ENCODE assay signal across 8 mouse cellular contexts in genomic region chr13:13415120-13416006, GRCm38 (mm10). TPM values are rescaled to one million over a fixed set of nuclear protein-coding genes. Genes with fewer than 3 reads are reported as not detected.
DNase-seq lines count a peak whose midpoint lies in the region; ATAC-seq and TF ChIP-seq lines count a peak whose summit lies in the region.
"Not testable (repeated sequence)": the region's sequence is repeated elsewhere in the genome, so short reads cannot be mapped to it uniquely, and the experiment has no call there.

No protein-coding gene starts in this region.

- TF ChIP-seq CTCF in CH12.LX (conservative IDR thresholded peaks at IDR 0.05 in 1 of 2, IDR thresholded peaks at IDR 0.05 in 1 of 2; ENCODE audit: low read depth in 2 of 2, low read length in 2 of 2) = peak in 1 of 2 experiments; percentile 64; a peak in 2 of 4 replicates
- peak; percentile 68 for TF ChIP-seq CTCF in kidney, postnatal 0 days (IDR thresholded peaks at IDR 0.05; ENCODE audit: low read depth)
- peak; percentile 20; the same call in 1 of the 2 replicates for TF ChIP-seq CTCF in small intestine, adult 2 months (IDR thresholded peaks at IDR 0.05; ENCODE audit: extremely low read depth, insufficient read length, insufficient replicate concordance, low read depth, low read length)

- not testable (repeated sequence) for H3K36me3 ChIP-seq in CH12.LX (replicated peaks in 1 of 2; ENCODE audit: control insufficient read depth in 1 of 2, insufficient read depth in 1 of 2, low read length in 1 of 2); forebrain, embryonic 10.5 days (replicated peaks); kidney, postnatal 0 days (ENCODE audit: insufficient read depth, low read length); limb, embryonic 13.5 days; midbrain, embryonic 11.5 days (ENCODE audit: control insufficient read depth, insufficient read depth, low read length); small intestine, adult 2 months (ENCODE audit: control insufficient read depth, insufficient read depth, low read length)

- H3K9me3 ChIP-seq in CH12.LX (replicated peaks; ENCODE audit: low read length); forebrain, embryonic 10.5 days; kidney, postnatal 0 days (replicated peaks; ENCODE audit: low read length); limb, embryonic 13.5 days; midbrain, embryonic 11.5 days (ENCODE audit: control insufficient read depth, low read length): not testable (repeated sequence)

- H3K4me1 ChIP-seq in CH12.LX (ENCODE audit: control insufficient read depth in 1 of 2, insufficient read depth in 2 of 2); forebrain, embryonic 10.5 days; kidney, postnatal 0 days (replicated peaks; ENCODE audit: insufficient read depth, low read length); limb, embryonic 13.5 days; midbrain, embryonic 11.5 days (ENCODE audit: control insufficient read depth, insufficient read depth, low read length); small intestine, adult 2 months (ENCODE audit: control insufficient read depth, insufficient read depth, insufficient read length, low read length): not testable (repeated sequence)

- not testable (repeated sequence) for TF ChIP-seq POLR2A in CH12.LX (IDR thresholded peaks at IDR 0.05; ENCODE audit: low read depth, low read length); small intestine, adult 2 months (IDR thresholded peaks at IDR 0.05; ENCODE audit: low read depth, low read length)

- in situ Hi-C loops in CH12.LX (cut with MboI; ENCODE audit: low pct_ligation_motif_present, low pct_unique_long_range_greater_than_20kb, low sequenced_read_pairs) = loop anchor here (25.0 kb wide), 1 partner anchor 178 kb away; no protein-coding TSS in a partner anchor

- H3K4me2 ChIP-seq in CH12.LX (ENCODE audit: insufficient read depth, low read depth, poor library complexity, severe bottlenecking); midbrain, embryonic 11.5 days: not testable (repeated sequence)
- peak overlapping the region; percentile 23; the same call in 1 of the 2 replicates for H3K4me2 ChIP-seq in kidney, postnatal 0 days (ENCODE audit: low read length)
- H3K4me2 ChIP-seq in limb, embryonic 13.5 days (replicated peaks) = peak overlapping the region; percentile 37

- H3K27ac ChIP-seq in CH12.LX (ENCODE audit: insufficient read depth, low read depth); forebrain, embryonic 10.5 days; kidney, postnatal 0 days; limb, embryonic 13.5 days; midbrain, embryonic 11.5 days (ENCODE audit: low read depth, low read length); small intestine, adult 2 months (ENCODE audit: insufficient read depth, low read depth, low read length): not testable (repeated sequence)

- TF ChIP-seq RAD21 in CH12.LX (IDR thresholded peaks at IDR 0.05; ENCODE audit: low read depth, low read length) = peak; percentile 63

- H3K4me3 ChIP-seq in CH12.LX (replicated peaks in 1 of 3; ENCODE audit: low read depth in 2 of 3, low read length in 2 of 3, poor library complexity in 1 of 3); forebrain, embryonic 10.5 days; kidney, postnatal 0 days (replicated peaks; ENCODE audit: low read depth, low read length); limb, embryonic 13.5 days; midbrain, embryonic 11.5 days (ENCODE audit: low read depth, low read length); small intestine, adult 2 months (ENCODE audit: low read depth, low read length): not testable (repeated sequence)

- not testable (repeated sequence) for H3K27me3 ChIP-seq in CH12.LX (replicated peaks); forebrain, embryonic 10.5 days (ENCODE audit: poor library complexity, severe bottlenecking); kidney, postnatal 0 days (ENCODE audit: insufficient read depth, low read length); limb, embryonic 13.5 days; midbrain, embryonic 11.5 days (ENCODE audit: control insufficient read depth, insufficient read depth, low read length); small intestine, adult 2 months (ENCODE audit: control insufficient read depth, insufficient read depth, low read length)

- not testable (repeated sequence) for H3K9ac ChIP-seq in CH12.LX (ENCODE audit: insufficient read depth, low read depth); kidney, postnatal 0 days (ENCODE audit: low read depth, low read length); limb, embryonic 13.5 days; midbrain, embryonic 11.5 days (ENCODE audit: low read length)

- ATAC-seq in kidney, postnatal 0 days (replicated peaks; ENCODE audit: low FRiP score, low read depth) = peak; percentile 65
- peak; percentile 76; the same call in 1 of the 2 replicates for ATAC-seq in limb, embryonic 13.5 days (ENCODE audit: low FRiP score, low read depth)
- ATAC-seq in midbrain, embryonic 11.5 days (ENCODE audit: low FRiP score) = peak; percentile 82

- H3K79me2 ChIP-seq in CH12.LX (replicated peaks; ENCODE audit: control insufficient read depth, extremely low read depth, insufficient read depth, poor library complexity, severe bottlenecking) = not testable (repeated sequence)

- intact Hi-C loops in heart, postnatal 10 days (cut with DNase I) = loop anchor here (2.0 kb wide), 2 partner anchors 67 to 179 kb away; no protein-coding TSS in a partner anchor

- WGBS in forebrain, embryonic 10.5 days = 44% methylated on average over 23 of the region's 23 CpGs
- 35% methylated on average over 22 of the region's 23 CpGs for WGBS in kidney, postnatal 0 days
- 36% methylated on average over 23 of the region's 23 CpGs for WGBS in limb, embryonic 13.5 days
- 44% methylated on average over 23 of the region's 23 CpGs for WGBS in midbrain, embryonic 11.5 days
- 32% methylated on average over 23 of the region's 23 CpGs for WGBS in small intestine, adult 2 months

- peak; percentile 51 for DNase-seq in CH12.LX (ENCODE audit: extremely low read depth)
- peak; percentile 4 for DNase-seq in c-Kit-positive CD71-positive TER-119-positive erythroid progenitor cells, embryonic 14.5 days (ENCODE audit: low spot score)
- DNase-seq in forebrain, embryonic 10.5 days (ENCODE audit: extremely low spot score, low spot score) = peak; percentile 33
- DNase-seq in heart, postnatal 10 days = peak; percentile 63 to 75
- peak; percentile 71 for DNase-seq in kidney, postnatal 0 days (ENCODE audit: low spot score)
- DNase-seq in midbrain, embryonic 11.5 days (ENCODE audit: low spot score, missing footprints) = peak; percentile 96

- TF ChIP-seq EP300 in CH12.LX (IDR thresholded peaks at IDR 0.05; ENCODE audit: low read length) = not testable (repeated sequence)

- dilution Hi-C loops in CH12.LX (cut with MboI; ENCODE audit: extremely low pct_ligation_motif_present, extremely low pct_unique_long_range_greater_than_20kb, low sequenced_read_pairs) = not testable (repeated sequence)

TF ChIP-seq in CH12.LX, 34 proteins besides CTCF, POLR2A, EP300 and RAD21:
- peak; percentile 31; the same call in 1 of the 2 replicates for TF ChIP-seq ZC3H11A (IDR thresholded peaks at IDR 0.05; ENCODE audit: low read depth, low read length)
- peak; percentile 68 for TF ChIP-seq SMC3 (IDR thresholded peaks at IDR 0.05; ENCODE audit: low read depth, low read length)
- TF ChIP-seq ELF1 (IDR thresholded peaks at IDR 0.05; ENCODE audit: low read depth, low read length) = peak; percentile 40; the same call in 1 of the 2 replicates

RNA-seq across cellular contexts. Expression of gene Gpr137b, which starts 21.5 kb away (rescaled TPM):
- total RNA-seq in CH12.LX (2012; rRNA removed) = 5.8 and 7.7 TPM in 2 replicates
- 8.0 and 10.0 TPM in 2 replicates for total RNA-seq in CH12.LX (2014; rRNA removed)
- 28.8 and 31.3 TPM in 2 replicates for polyA plus RNA-seq in CH12.LX (2012; ENCODE audit: insufficient read length, low read depth)
- polyA plus RNA-seq in forebrain, embryonic 10.5 days (2016; fragmentation: Nextera tagmentation; extraction: Ambion mirVana) = 22.7 and 23.3 TPM in 2 replicates
- 10 to 100 TPM in 1 of 2 experiments, 1 to 10 TPM in 1; 9.1 to 11.6 TPM for total RNA-seq in heart, postnatal 10 days (2021)
- 20.6 and 24.7 TPM in 2 replicates for polyA plus RNA-seq in kidney, postnatal 0 days (2015; fragmentation: Nextera tagmentation; extraction: Ambion mirVana)
- 10.6 and 10.8 TPM in 2 replicates for polyA plus RNA-seq in limb, embryonic 13.5 days (2015; fragmentation: Nextera tagmentation; extraction: Ambion mirVana)
- polyA plus RNA-seq in midbrain, embryonic 11.5 days (2014; fragmentation: Nextera tagmentation; extraction: Ambion mirVana) = 25.4 and 25.6 TPM in 2 replicates
- 5.1 and 6.5 TPM in 2 replicates for polyA plus RNA-seq in small intestine, adult 2 months (2012; rRNA removed)

RNA-seq across cellular contexts. Expression of gene Nid1, which starts 22.0 kb away (rescaled TPM):
- total RNA-seq in CH12.LX (2012; rRNA removed) = 0.25 and 0.38 TPM in 2 replicates
- total RNA-seq in CH12.LX (2014; rRNA removed) = 0.30 and 0.31 TPM in 2 replicates
- 0.70 and 0.94 TPM in 2 replicates for polyA plus RNA-seq in CH12.LX (2012; ENCODE audit: insufficient read length, low read depth)
- 45.6 and 51.2 TPM in 2 replicates for polyA plus RNA-seq in forebrain, embryonic 10.5 days (2016; fragmentation: Nextera tagmentation; extraction: Ambion mirVana)
- 100 to 1,000 TPM; 202 to 215 TPM for total RNA-seq in heart, postnatal 10 days (2021)
- 90.1 and 93.8 TPM in 2 replicates for polyA plus RNA-seq in kidney, postnatal 0 days (2015; fragmentation: Nextera tagmentation; extraction: Ambion mirVana)
- 52.5 and 63.2 TPM in 2 replicates for polyA plus RNA-seq in limb, embryonic 13.5 days (2015; fragmentation: Nextera tagmentation; extraction: Ambion mirVana)
- polyA plus RNA-seq in midbrain, embryonic 11.5 days (2014; fragmentation: Nextera tagmentation; extraction: Ambion mirVana) = 42.7 and 44.2 TPM in 2 replicates
- polyA plus RNA-seq in small intestine, adult 2 months (2012; rRNA removed) = 21.1 and 26.2 TPM in 2 replicates

Comparison
In these comparisons a context has a peak if more than half of its experiments do, and no peak if none do; other contexts are left out.
1. DNase-seq: peak in every context shown above with its lines; median percentile 96 in midbrain, embryonic 11.5 days; 71 in kidney, postnatal 0 days; 69 in heart, postnatal 10 days; 51 in CH12.LX; 33 in forebrain, embryonic 10.5 days; 4 in c-Kit-positive CD71-positive TER-119-positive erythroid progenitor cells, embryonic 14.5 days.
2. RNA of gene Nid1, which starts 22.0 kb away (polyA plus RNA-seq): 90.1 to 93.8 TPM in kidney, postnatal 0 days, 52.5 to 63.2 TPM in limb, embryonic 13.5 days, 45.6 to 51.2 TPM in forebrain, embryonic 10.5 days, 42.7 to 44.2 TPM in midbrain, embryonic 11.5 days and 21.1 to 26.2 TPM in small intestine, adult 2 months; 0.70 to 0.94 TPM in CH12.LX; every median in the first group is over 10 times any median in the second.
3. Peak in every context shown above with its lines, with median percentiles within 50 percentile points of each other: ATAC-seq.